Mouse (Mus musculus): ENCODE data around the gene Sema4d. TPM values are rescaled to one million over a fixed set of nuclear protein-coding genes. Genes with fewer than 3 reads are reported as not detected.

Sema4d gene
- polyA plus RNA-seq, 1 experiment from 2014 or later, result 15.1 TPM

GRCm38 (mm10) chr13:51724566-51724965, 69.0 kb downstream of the Sema4d start:
- ATAC-seq (replicated peaks), result no peak
- Histone ChIP-seq H3K27me3 (replicated peaks) (no peaks in the 10 kb centered on the region), H3K36me3 (replicated peaks) (no peaks in the 10 kb centered on the region), H3K9ac (no peak overlapping the region), H3K4me3 (no peak overlapping the region), H3K4me1 (0 out of 2 replicates have a peak, but pooled peaks cover 4% of the 10 kb centered on the region), H3K4me2 (no peak overlapping the region), H3K9me3 (no peaks in the 10 kb centered on the region), H3K27ac (no peak overlapping the region)
- WGBS, result 83% methylated on average over 6 of the region's 6 CpGs

DNA sequence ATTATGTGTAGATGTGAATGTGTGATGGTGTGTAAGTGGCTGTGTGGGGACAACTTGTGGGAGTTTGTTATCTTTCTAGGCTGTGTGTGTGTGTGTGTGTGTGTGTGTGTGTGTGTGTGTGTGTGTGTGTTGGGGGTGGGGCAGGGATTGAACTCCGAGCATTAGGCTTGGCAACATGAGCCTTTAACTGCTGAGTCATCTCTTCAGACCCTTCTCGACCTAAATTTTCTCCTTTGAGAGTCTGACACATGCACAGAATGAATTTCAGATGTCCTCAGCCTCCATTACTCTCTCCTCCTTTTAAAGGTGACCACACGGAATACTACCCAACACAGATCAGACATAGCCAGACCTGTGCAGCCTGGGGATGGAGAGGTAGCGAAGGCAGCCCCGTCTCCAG, 70.4 kb downstream of the Sema4d start:
- Histone ChIP-seq H3K36me3 (replicated peaks) (0 out of 2 replicates have a peak, but pooled peaks cover 3% of the 10 kb centered on the region), H3K4me1 (0 out of 2 replicates have a peak, but pooled peaks cover 4% of the 10 kb centered on the region), H3K4me2 (no peak overlapping the region), H3K9ac (no peak overlapping the region), H3K9me3 (no peaks in the 10 kb centered on the region), H3K27me3 (replicated peaks) (no peaks in the 10 kb centered on the region), H3K27ac (no peak overlapping the region), H3K4me3 (no peak overlapping the region)
- ATAC-seq (replicated peaks), result no peak
- 84% methylated on average over 5 of the region's 5 CpGs for WGBS

DNA sequence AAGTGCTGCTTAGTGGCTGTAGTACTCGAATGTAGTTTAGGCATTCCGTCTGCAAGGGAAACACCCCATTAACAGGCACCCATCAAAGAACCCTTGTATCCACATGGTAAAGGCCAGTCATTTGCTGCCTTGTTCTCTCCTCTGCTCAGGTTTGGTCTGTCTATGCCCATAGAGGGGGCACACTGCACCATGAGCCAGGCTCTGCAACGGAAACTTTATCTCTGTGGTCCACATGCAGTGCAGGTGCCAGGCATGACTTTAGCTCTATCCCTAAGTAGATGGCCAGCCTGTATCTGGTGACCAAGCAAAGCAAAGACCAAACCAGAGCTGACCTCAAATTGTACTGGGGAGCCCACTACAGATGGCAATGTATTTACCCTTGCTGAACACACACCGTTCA, 73.0 kb downstream of the Sema4d start:
- ATAC-seq (replicated peaks), result no peak
- Histone ChIP-seq H3K4me3 (no peak overlapping the region), H3K27me3 (replicated peaks) (no peaks in the 10 kb centered on the region), H3K4me2 (no peak overlapping the region), H3K9ac (no peak overlapping the region), H3K36me3 (replicated peaks) (0 out of 2 replicates have a peak, but pooled peaks cover 3% of the 10 kb centered on the region), H3K27ac (no peak overlapping the region), H3K4me1 (no peaks in the 10 kb centered on the region), H3K9me3 (no peaks in the 10 kb centered on the region)
- 94% methylated on average over 4 of the region's 4 CpGs for WGBS

DNA sequence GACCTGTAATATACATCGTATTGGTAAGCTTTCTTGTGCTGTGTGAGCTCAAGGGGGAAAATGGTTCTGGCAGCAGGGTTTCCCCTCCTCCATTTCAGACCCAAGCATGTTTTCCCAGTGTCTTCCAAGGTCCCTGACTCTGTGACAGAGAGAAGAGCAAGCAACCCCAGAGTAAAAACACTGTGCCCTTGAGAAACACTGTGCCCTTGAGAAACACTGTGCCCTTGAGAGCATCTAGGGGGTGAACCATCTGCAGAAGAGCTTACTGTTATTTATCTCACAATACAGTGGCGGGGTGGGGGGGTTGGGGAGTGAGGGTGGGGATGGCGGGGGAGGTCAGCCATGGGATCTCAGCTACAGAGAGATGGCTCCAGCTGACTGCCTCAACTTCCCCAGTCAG, 74.3 kb downstream of the Sema4d start:
- ATAC-seq (replicated peaks), result no peak
- Histone ChIP-seq H3K9ac (no peak overlapping the region), H3K9me3 (no peaks in the 10 kb centered on the region), H3K27me3 (replicated peaks) (no peaks in the 10 kb centered on the region), H3K27ac (no peak overlapping the region), H3K4me3 (no peak overlapping the region), H3K36me3 (replicated peaks) (0 out of 2 replicates have a peak, but pooled peaks cover 7% of the 10 kb centered on the region), H3K4me2 (no peak overlapping the region), H3K4me1 (no peaks in the 10 kb centered on the region)
- 90% methylated on average over 3 of the region's 3 CpGs for WGBS

GRCm38 (mm10) chr13:51716350-51717263, 76.9 kb downstream of the Sema4d start:
- no peak for ATAC-seq (replicated peaks)
- no peak overlapping the region for H3K4me2 ChIP-seq
- WGBS, result 84% methylated on average over 8 of the region's 8 CpGs
- no peak overlapping the region for H3K9ac ChIP-seq
- no peak overlapping the region for H3K4me3 ChIP-seq
- H3K9me3 ChIP-seq, result no peaks in the 10 kb centered on the region
- no peaks in the 10 kb centered on the region for H3K27me3 ChIP-seq (replicated peaks)
- 0 out of 2 replicates have a peak, but pooled peaks cover 8% of the 10 kb centered on the region for H3K36me3 ChIP-seq (replicated peaks)
- no peaks in the 10 kb centered on the region for H3K4me1 ChIP-seq
- H3K27ac ChIP-seq, result no peak overlapping the region

DNA sequence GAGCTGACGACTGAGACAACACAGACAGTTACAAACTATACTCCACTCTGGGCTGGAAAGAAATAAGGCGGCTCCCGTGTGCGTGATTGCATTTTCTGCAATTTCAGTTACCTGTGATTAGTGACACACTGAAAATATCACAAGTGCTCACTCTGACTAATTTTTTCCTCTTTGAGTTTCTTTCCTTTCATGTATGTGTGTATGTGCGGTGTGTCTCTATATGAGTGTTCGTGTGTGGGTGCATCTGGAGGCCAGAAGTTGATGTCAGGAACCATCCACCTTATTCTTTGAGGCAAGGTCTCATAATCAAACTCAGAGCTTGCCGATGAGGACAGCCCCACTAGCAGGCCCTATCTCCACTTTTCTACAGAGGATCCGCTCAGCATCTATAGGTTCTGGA, 81.5 kb downstream of the Sema4d start:
- 0 out of 2 replicates have a peak, but pooled peaks cover 4% of the 10 kb centered on the region for H3K36me3 ChIP-seq (replicated peaks)
- no peak overlapping the region for H3K4me3 ChIP-seq
- H3K27ac ChIP-seq, result no peak overlapping the region
- H3K4me1 ChIP-seq, result no peaks in the 10 kb centered on the region
- WGBS, result 95% methylated on average over 8 of the region's 8 CpGs
- H3K27me3 ChIP-seq (replicated peaks), result no peaks in the 10 kb centered on the region
- no peak overlapping the region for H3K4me2 ChIP-seq
- no peaks in the 10 kb centered on the region for H3K9me3 ChIP-seq
- no peak overlapping the region for H3K9ac ChIP-seq
- no peak for ATAC-seq (replicated peaks)

DNA sequence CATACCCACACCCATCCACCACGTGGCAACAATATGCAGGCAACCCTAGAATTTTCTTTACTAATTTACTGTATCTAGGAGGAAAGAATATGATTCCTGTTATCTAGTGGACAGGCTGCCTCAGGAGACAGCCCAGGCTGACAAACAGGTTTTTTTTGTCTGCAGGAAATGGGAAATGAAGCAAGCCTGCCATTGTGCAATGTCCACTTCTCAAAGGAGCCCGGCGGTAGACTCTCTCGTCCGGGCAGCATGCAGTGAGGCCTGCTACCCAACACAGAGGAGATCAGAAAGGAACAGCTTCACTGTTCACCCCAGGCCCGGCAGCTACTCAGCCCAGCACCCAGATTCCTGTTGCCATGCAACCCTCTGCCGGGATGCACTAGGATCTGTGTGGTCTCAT, 82.8 kb downstream of the Sema4d start:
- Histone ChIP-seq H3K4me1 (no peaks in the 10 kb centered on the region), H3K9ac (no peak overlapping the region), H3K4me3 (no peak overlapping the region), H3K9me3 (no peaks in the 10 kb centered on the region), H3K4me2 (no peak overlapping the region), H3K27me3 (replicated peaks) (no peaks in the 10 kb centered on the region), H3K27ac (no peak overlapping the region), H3K36me3 (replicated peaks) (0 out of 2 replicates have a peak, but pooled peaks cover 4% of the 10 kb centered on the region)
- no peak for ATAC-seq (replicated peaks)
- WGBS, result 77% methylated on average over 7 of the region's 7 CpGs

- Histone ChIP-seq H3K36me3 (replicated peaks) (peaks cover 4% of the 10 kb centered on the region; the same call in 1 of the 2 replicates), H3K4me1 (no peaks in the 10 kb centered on the region), H3K27me3 (replicated peaks) (no peaks in the 10 kb centered on the region), H3K4me2 (no peak overlapping the region), H3K9me3 (no peaks in the 10 kb centered on the region), H3K4me3 (no peak overlapping the region), H3K27ac (no peak overlapping the region), H3K9ac (no peak overlapping the region)
- ATAC-seq (replicated peaks), result no peak
- 74% methylated on average over 22 of the region's 22 CpGs for WGBS
These were observed 87.4 kb downstream of the Sema4d start for GRCm38 (mm10) chr13:51705882-51706854.

GRCm38 (mm10) chr13:51703893-51704292, 89.7 kb downstream of the Sema4d start:
- Histone ChIP-seq H3K4me3 (no peak overlapping the region), H3K9ac (no peak overlapping the region), H3K27ac (no peak overlapping the region), H3K4me2 (no peak overlapping the region), H3K9me3 (no peaks in the 10 kb centered on the region), H3K27me3 (replicated peaks) (no peaks in the 10 kb centered on the region), H3K4me1 (no peaks in the 10 kb centered on the region), H3K36me3 (replicated peaks) (peaks cover 11% of the 10 kb centered on the region; the same call in 1 of the 2 replicates)
- no peak for ATAC-seq (replicated peaks)
- WGBS, result 79% methylated on average over 5 of the region's 5 CpGs

DNA sequence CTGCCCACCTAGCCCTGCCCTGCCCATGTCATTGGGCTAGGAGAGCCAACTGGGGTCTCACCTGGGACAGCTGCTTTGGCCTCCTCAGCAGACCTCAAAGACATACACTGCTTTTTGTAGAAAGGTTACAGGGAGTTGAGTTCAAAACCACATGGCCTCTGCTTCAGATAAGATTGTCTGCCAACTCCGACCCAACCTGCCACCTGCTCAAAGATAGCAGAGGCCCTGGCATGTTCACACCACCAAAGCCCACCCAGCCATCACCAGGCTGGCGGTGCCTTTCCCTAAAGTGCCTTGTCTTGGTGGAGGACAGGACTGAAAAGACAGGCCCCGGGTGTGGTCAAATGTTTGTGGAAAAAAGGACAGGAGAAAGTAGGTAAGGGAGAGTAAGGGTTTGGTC, 95.2 kb downstream of the Sema4d start:
- WGBS, result 93% methylated on average over 3 of the region's 3 CpGs
- H3K36me3 ChIP-seq (replicated peaks), result peaks cover 11% of the 10 kb centered on the region; the same call in 1 of the 2 replicates
- H3K9ac ChIP-seq, result no peak overlapping the region
- no peaks in the 10 kb centered on the region for H3K4me1 ChIP-seq
- no peak for ATAC-seq (replicated peaks)
- no peak overlapping the region for H3K27ac ChIP-seq
- H3K4me3 ChIP-seq, result no peak overlapping the region
- no peak overlapping the region for H3K4me2 ChIP-seq
- no peaks in the 10 kb centered on the region for H3K9me3 ChIP-seq
- no peaks in the 10 kb centered on the region for H3K27me3 ChIP-seq (replicated peaks)

- peaks cover 11% of the 10 kb centered on the region; the same call in 1 of the 2 replicates for H3K36me3 ChIP-seq (replicated peaks)
- H3K27me3 ChIP-seq (replicated peaks), result no peaks in the 10 kb centered on the region
- H3K27ac ChIP-seq, result no peak overlapping the region
- no peak for ATAC-seq (replicated peaks)
- no peak overlapping the region for H3K4me3 ChIP-seq
- H3K9me3 ChIP-seq, result no peaks in the 10 kb centered on the region
- H3K4me1 ChIP-seq, result no peaks in the 10 kb centered on the region
- H3K4me2 ChIP-seq, result no peak overlapping the region
- no peak overlapping the region for H3K9ac ChIP-seq
- WGBS, result 84% methylated on average over 4 of the region's 4 CpGs
These were observed 95.7 kb downstream of the Sema4d start for GRCm38 (mm10) chr13:51697897-51698296.

DNA sequence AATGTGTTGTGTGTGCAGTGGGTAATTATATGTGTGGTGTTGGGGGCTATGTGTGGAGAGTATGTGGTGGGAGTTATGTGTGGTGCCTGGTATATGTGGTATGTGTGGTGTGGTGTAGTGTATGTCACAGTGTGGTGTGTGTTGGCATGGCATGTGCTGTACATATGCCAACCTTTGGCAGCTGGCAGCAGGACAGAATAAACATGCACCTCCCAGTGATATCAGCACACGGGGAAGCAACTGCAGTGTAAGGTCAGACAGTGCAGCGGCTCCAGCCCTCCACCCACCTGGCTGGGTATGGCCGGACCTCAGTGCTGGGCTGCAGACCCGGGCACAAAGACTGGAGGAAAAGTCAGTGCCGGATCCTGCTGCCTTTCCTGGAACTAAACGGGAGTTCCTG, 96.1 kb downstream of the Sema4d start:
- Histone ChIP-seq H3K27ac (no peak overlapping the region), H3K9ac (no peak overlapping the region), H3K36me3 (replicated peaks) (peaks cover 11% of the 10 kb centered on the region; the same call in 1 of the 2 replicates), H3K4me1 (no peaks in the 10 kb centered on the region), H3K9me3 (no peaks in the 10 kb centered on the region), H3K4me3 (no peak overlapping the region), H3K27me3 (replicated peaks) (no peaks in the 10 kb centered on the region), H3K4me2 (no peak overlapping the region)
- no peak for ATAC-seq (replicated peaks)
- 94% methylated on average over 6 of the region's 6 CpGs for WGBS

Data from midbrain, embryonic 15.5 days (tissue).